24 mouse cellular contexts compared by ENCODE assay signal in genomic region chr9:5604019-5604418, GRCm38 (mm10).
"Had no signal": no experiment of that assay in that cellular context is flagged by ENCODE, and none has a peak within 500 bp of the region (broad histone marks: within the 10 kb centered on the region; RNA-seq: fewer than 3 reads in every experiment).

No protein-coding gene starts in this region.

- H3K9me3 ChIP-seq: limb, embryonic 10.5 days; limb, embryonic 13.5 days; liver, embryonic 12.5 days; liver, embryonic 15.5 days; lung, embryonic 15.5 days; megakaryocyte, embryonic 14.5 days; midbrain, embryonic 10.5 days; midbrain, embryonic 13.5 days; neural tube, embryonic 12.5 days; neural tube, embryonic 15.5 days had no signal

- H3K4me3 ChIP-seq: layer of hippocampus, adult 2 months; limb, embryonic 10.5 days; limb, embryonic 13.5 days; liver, embryonic 12.5 days; liver, embryonic 15.5 days; lung, embryonic 15.5 days; megakaryocyte, embryonic 14.5 days; midbrain, embryonic 10.5 days; midbrain, embryonic 13.5 days; neural tube, embryonic 12.5 days; neural tube, embryonic 15.5 days had no signal

- H3K9ac ChIP-seq: limb, embryonic 13.5 days; liver, embryonic 12.5 days; liver, embryonic 15.5 days; lung, embryonic 15.5 days; midbrain, embryonic 13.5 days; neural tube, embryonic 12.5 days; neural tube, embryonic 15.5 days had no signal

- H3K27me3 ChIP-seq: limb, embryonic 13.5 days; liver, embryonic 12.5 days; liver, embryonic 15.5 days; lung, embryonic 15.5 days; megakaryocyte, embryonic 14.5 days; midbrain, embryonic 13.5 days; neural tube, embryonic 12.5 days; neural tube, embryonic 15.5 days had no signal

- H3K27ac ChIP-seq: kidney, postnatal 0 days; layer of hippocampus, adult 2 months; limb, embryonic 10.5 days; limb, embryonic 13.5 days; liver, embryonic 12.5 days; liver, embryonic 15.5 days; lung, embryonic 15.5 days; midbrain, embryonic 10.5 days; midbrain, embryonic 13.5 days; neural tube, embryonic 12.5 days; neural tube, embryonic 15.5 days; stomach, postnatal 0 days had no signal

- H3K36me3 ChIP-seq: limb, embryonic 10.5 days; limb, embryonic 13.5 days; liver, embryonic 12.5 days; liver, embryonic 15.5 days; lung, embryonic 15.5 days; midbrain, embryonic 10.5 days; midbrain, embryonic 13.5 days; neural tube, embryonic 12.5 days; neural tube, embryonic 15.5 days had no signal

- ATAC-seq: liver, embryonic 12.5 days; midbrain, embryonic 13.5 days had no signal

- DNase-seq: kidney, postnatal 25 days; layer of hippocampus, adult 9-11 months; liver; lung, adult 18-20 months; lung, postnatal 10 days; lung, postnatal 36 days; right cerebral cortex, adult 18-20 months; right cerebral cortex, postnatal 14 days; right cerebral cortex, postnatal 4 days; thymus, adult 2 months; thymus, postnatal 14 days had no signal

- H3K4me1 ChIP-seq: limb, embryonic 10.5 days; limb, embryonic 13.5 days; liver, embryonic 12.5 days; liver, embryonic 15.5 days; lung, embryonic 15.5 days; megakaryocyte, embryonic 14.5 days; midbrain, embryonic 10.5 days; midbrain, embryonic 13.5 days; neural tube, embryonic 12.5 days; neural tube, embryonic 15.5 days had no signal

- H3K4me2 ChIP-seq: limb, embryonic 13.5 days; liver, embryonic 12.5 days; liver, embryonic 15.5 days; lung, embryonic 15.5 days; midbrain, embryonic 13.5 days; neural tube, embryonic 12.5 days; neural tube, embryonic 15.5 days had no signal
